In the genomic region with DNA sequence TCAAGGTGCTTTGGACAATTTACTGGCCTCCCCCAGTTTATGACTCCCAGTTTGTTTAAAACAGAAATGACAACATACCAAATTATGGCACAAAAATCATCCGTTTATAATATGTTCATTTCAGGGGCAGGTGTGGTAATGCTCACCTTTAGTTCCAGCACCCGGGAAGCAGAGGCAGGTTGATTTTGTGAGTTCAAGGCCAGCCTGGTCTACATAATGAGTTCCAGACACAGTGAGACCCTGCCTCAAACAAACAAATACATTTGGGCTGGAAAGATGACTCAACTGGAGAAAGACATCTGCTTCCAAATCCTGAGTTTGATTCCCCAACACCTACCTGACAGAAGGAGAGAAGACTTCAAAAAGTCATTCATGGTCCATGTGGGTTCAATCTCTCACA, we compare ENCODE assay signal across 8 mouse cellular contexts. TPM values are rescaled to one million over a fixed set of nuclear protein-coding genes. Genes with fewer than 3 reads are reported as not detected.
A peak's percentile ranks its signal among the peaks of the same experiment; 100 is the strongest.
DNase-seq lines count a peak whose midpoint lies in the region; ATAC-seq and TF ChIP-seq lines count a peak whose summit lies in the region.

No protein-coding gene starts in this region.

- TF ChIP-seq CTCF in heart, adult 2 months (IDR thresholded peaks at IDR 0.05) = no peak
- no peak for TF ChIP-seq CTCF in ES-Bruce4 (IDR thresholded peaks at IDR 0.05; ENCODE audit: low read depth, low read length)
- no peak for TF ChIP-seq CTCF in heart, postnatal 0 days (IDR thresholded peaks at IDR 0.05; ENCODE audit: low read depth)
- no peak for TF ChIP-seq CTCF in liver, postnatal 0 days (IDR thresholded peaks at IDR 0.05; ENCODE audit: low read depth)

- no peak for DNase-seq in heart, adult 2 months
- no peak for DNase-seq in heart, postnatal 4 days
- no peak for DNase-seq in heart, postnatal 0 days (ENCODE audit: low spot score)
- DNase-seq in liver, postnatal 0 days = no peak
- no peak for DNase-seq in embryo, embryonic 10.5 days (ENCODE audit: low spot score)
- DNase-seq in adrenal gland, postnatal 14 days = no peak
- no peak for DNase-seq in thymus, postnatal 14 days

- H3K9me3 ChIP-seq in ES-Bruce4 (replicated peaks; ENCODE audit: control insufficient read depth, insufficient read depth, low read length, poor library complexity, severe bottlenecking) = no peaks in the 10 kb centered on the region
- H3K9me3 ChIP-seq in heart, postnatal 0 days (replicated peaks; ENCODE audit: control insufficient read depth, low read length) = no peaks in the 10 kb centered on the region
- H3K9me3 ChIP-seq in liver, postnatal 0 days (ENCODE audit: low read length) = no peaks in the 10 kb centered on the region

- WGBS in heart, adult 2 months = 87% methylated on average over 2 of the region's 2 CpGs
- WGBS in heart, postnatal 0 days = 83% methylated on average over 2 of the region's 2 CpGs
- WGBS in liver, postnatal 0 days (ENCODE audit: insufficient replicate concordance) = 65% methylated on average over 2 of the region's 2 CpGs

- H3K27me3 ChIP-seq in heart, adult 2 months (ENCODE audit: control insufficient read depth, insufficient read depth, low read length) = no peaks in the 10 kb centered on the region
- H3K27me3 ChIP-seq in ES-Bruce4 (ENCODE audit: control insufficient read depth, insufficient read depth, low read length, poor library complexity, severe bottlenecking) = no peaks in the 10 kb centered on the region
- no peaks in the 10 kb centered on the region for H3K27me3 ChIP-seq in heart, postnatal 0 days (ENCODE audit: control insufficient read depth, insufficient read depth, low read length)
- H3K27me3 ChIP-seq in liver, postnatal 0 days (ENCODE audit: insufficient read depth, low read length) = no peaks in the 10 kb centered on the region

- H3K79me2 ChIP-seq in heart, adult 2 months (replicated peaks; ENCODE audit: control insufficient read depth, insufficient read depth, low read length) = no peaks in the 10 kb centered on the region

- peak overlapping the region; percentile 100 for H3K27ac ChIP-seq in heart, adult 2 months
- H3K27ac ChIP-seq in ES-Bruce4 (ENCODE audit: insufficient read depth, low read length) = no peak overlapping the region
- H3K27ac ChIP-seq in heart, postnatal 0 days (ENCODE audit: low read depth) = peak overlapping the region; percentile 99
- H3K27ac ChIP-seq in liver, postnatal 0 days (ENCODE audit: low read depth) = peak overlapping the region; percentile 100

- H3K9ac ChIP-seq in heart, adult 2 months (ENCODE audit: low read depth, low read length) = no peak overlapping the region
- peak overlapping the region; percentile 68 for H3K9ac ChIP-seq in ES-Bruce4 (ENCODE audit: low read depth, poor library complexity, severe bottlenecking)
- H3K9ac ChIP-seq in heart, postnatal 0 days (replicated peaks; ENCODE audit: low read depth, low read length) = no peak overlapping the region
- H3K9ac ChIP-seq in liver, postnatal 0 days (replicated peaks) = no peak overlapping the region

- peaks cover 15% of the 10 kb centered on the region for H3K4me1 ChIP-seq in heart, adult 2 months (ENCODE audit: control insufficient read depth, insufficient read depth, low read length)
- H3K4me1 ChIP-seq in ES-Bruce4 (ENCODE audit: control insufficient read depth, insufficient read depth, low read length) = no peaks in the 10 kb centered on the region
- H3K4me1 ChIP-seq in heart, postnatal 0 days (ENCODE audit: control insufficient read depth, insufficient read depth) = peaks cover 33% of the 10 kb centered on the region
- H3K4me1 ChIP-seq in liver, postnatal 0 days (ENCODE audit: insufficient read depth) = peaks cover 31% of the 10 kb centered on the region

- intact Hi-C loops in heart, adult 2 months (cut with DNase I) = loop anchor here (10.0 kb wide), 1 partner anchor 1873 kb away; the partner anchor contains the start of gene Smap2

- H3K36me3 ChIP-seq in heart, adult 2 months (ENCODE audit: control insufficient read depth, insufficient read depth, low read length) = peaks cover 4% of the 10 kb centered on the region
- H3K36me3 ChIP-seq in ES-Bruce4 (ENCODE audit: control insufficient read depth, insufficient read depth, low read length, poor library complexity, severe bottlenecking) = no peaks in the 10 kb centered on the region
- no peaks in the 10 kb centered on the region for H3K36me3 ChIP-seq in heart, postnatal 0 days (replicated peaks; ENCODE audit: control insufficient read depth, insufficient read depth, low read length)
- no peaks in the 10 kb centered on the region for H3K36me3 ChIP-seq in liver, postnatal 0 days (replicated peaks; ENCODE audit: insufficient read depth, low read length)

- TF ChIP-seq POLR2A in heart, adult 2 months (IDR thresholded peaks at IDR 0.05; ENCODE audit: insufficient read depth, low read depth, low read length) = no peak
- no peak for TF ChIP-seq POLR2A in ES-Bruce4 (IDR thresholded peaks at IDR 0.05; ENCODE audit: insufficient read depth, low read length)

- H3K4me3 ChIP-seq in heart, adult 2 months = no peak overlapping the region
- no peak overlapping the region for H3K4me3 ChIP-seq in ES-Bruce4 (ENCODE audit: low read depth, low read length)
- no peak overlapping the region for H3K4me3 ChIP-seq in heart, postnatal 0 days (ENCODE audit: low read depth, low read length)
- H3K4me3 ChIP-seq in liver, postnatal 0 days (ENCODE audit: low read depth, low read length) = peak overlapping the region; percentile 87

- no peak for TF ChIP-seq EP300 in heart, adult 2 months (IDR thresholded peaks at IDR 0.05; ENCODE audit: insufficient read depth, low read depth, low read length)
- TF ChIP-seq EP300 in ES-Bruce4 (IDR thresholded peaks at IDR 0.05; ENCODE audit: insufficient read depth, low read depth, low read length) = no peak
- no peak for TF ChIP-seq EP300 in heart, postnatal 0 days (IDR thresholded peaks at IDR 0.05; ENCODE audit: low read depth)
- no peak for TF ChIP-seq EP300 in liver, postnatal 0 days (IDR thresholded peaks at IDR 0.05; ENCODE audit: low read depth)

- ATAC-seq in heart, postnatal 0 days (ENCODE audit: insufficient read depth, low read depth) = no peak
- no peak for ATAC-seq in liver, postnatal 0 days

- H3K4me2 ChIP-seq in heart, postnatal 0 days (ENCODE audit: low read depth, low read length) = peak overlapping the region; percentile 77
- H3K4me2 ChIP-seq in liver, postnatal 0 days (ENCODE audit: low read depth, low read length) = peak overlapping the region; percentile 98

RNA-seq across cellular contexts. Expression of gene Cap1, which starts 1.5 kb away (rescaled TPM):
- total RNA-seq in heart, adult 2 months (2021) = 10 to 100 TPM; 48.4 to 53.4 TPM
- 38.3 and 42.8 TPM in 2 replicates for polyA plus RNA-seq in heart, adult 2 months (2012; rRNA removed)
- total RNA-seq in heart, postnatal 4 days (2021) = 10 to 100 TPM; 88.9 to 90.8 TPM
- polyA plus RNA-seq in ES-Bruce4 (2011; ENCODE audit: insufficient read depth, insufficient read length, low read depth, missing spikeins) = 183 and 192 TPM in 2 replicates
- 59.6 and 73.0 TPM in 2 replicates for total RNA-seq in heart, postnatal 0 days (2014; rRNA removed; ENCODE audit: low replicate concordance)
- polyA plus RNA-seq in heart, postnatal 0 days (2015; fragmentation: Nextera tagmentation; extraction: Ambion mirVana) = 20.6 and 22.4 TPM in 2 replicates
- polyA plus RNA-seq in liver, postnatal 0 days (2015; fragmentation: Nextera tagmentation; extraction: Ambion mirVana) = 22.3 and 28.4 TPM in 2 replicates
- 125 and 139 TPM in 2 replicates for total RNA-seq in adrenal gland, postnatal 14 days (2021)

RNA-seq across cellular contexts. Expression of gene Ppt1, which starts 51.3 kb away (rescaled TPM):
- 10 to 100 TPM; 41.6 to 42.9 TPM for total RNA-seq in heart, adult 2 months (2021)
- 35.3 and 52.1 TPM in 2 replicates for polyA plus RNA-seq in heart, adult 2 months (2012; rRNA removed)
- 10 to 100 TPM; 35.5 to 36.4 TPM for total RNA-seq in heart, postnatal 4 days (2021)
- 19.3 and 19.9 TPM in 2 replicates for polyA plus RNA-seq in ES-Bruce4 (2011; ENCODE audit: insufficient read depth, insufficient read length, low read depth, missing spikeins)
- 30.0 and 37.8 TPM in 2 replicates for total RNA-seq in heart, postnatal 0 days (2014; rRNA removed; ENCODE audit: low replicate concordance)
- 42.9 and 45.2 TPM in 2 replicates for polyA plus RNA-seq in heart, postnatal 0 days (2015; fragmentation: Nextera tagmentation; extraction: Ambion mirVana)
- 18.6 and 20.3 TPM in 2 replicates for polyA plus RNA-seq in liver, postnatal 0 days (2015; fragmentation: Nextera tagmentation; extraction: Ambion mirVana)
- total RNA-seq in adrenal gland, postnatal 14 days (2021) = 48.6 and 55.9 TPM in 2 replicates
